Mouse (Mus musculus) limb, embryonic 12.5 days (tissue): Measurements from ENCODE around the gene Gzme. TPM values are rescaled to one million over a fixed set of nuclear protein-coding genes. Genes with fewer than 3 reads are reported as not detected.

ENCODE experiments used
- ATAC-seq: fragments of 200-750 bp; cut with Nextera tagmentation; 2 replicates; pipeline ENCODE4 v1.8.0; 2017; ENCODE audit warnings: low read depth, moderate TSS enrichment; ENCODE audit not compliant: insufficient number of reproducible peaks, insufficient read depth, low FRiP score, low TSS enrichment
- H3K27ac ChIP-seq: fragments of 300-500 bp; sonication (generic); 2 replicates; pipeline ENCODE4 v1.5.1; 2016; ENCODE audit warnings: mild to moderate bottlenecking, moderate library complexity
- H3K27me3 ChIP-seq: fragments of 300-500 bp; sonication (generic); 2 replicates; pipeline ENCODE4 v1.6.1; 2016; ENCODE audit warnings: mild to moderate bottlenecking, moderate library complexity
- H3K36me3 ChIP-seq: fragments of 300-500 bp; sonication (generic); 2 replicates; pipeline ENCODE4 v1.6.1; 2016; ENCODE audit warnings: mild to moderate bottlenecking, moderate library complexity
- H3K4me1 ChIP-seq: fragments of 300-500 bp; sonication (generic); replicated peaks from 2 replicates; pipeline ENCODE4 v1.6.1; 2016
- H3K4me2 ChIP-seq: fragments of 300-500 bp; sonication (generic); 2 replicates; pipeline ENCODE4 v1.6.1; 2016; ENCODE audit warnings: mild to moderate bottlenecking, moderate library complexity
- H3K4me3 ChIP-seq: fragments of 300-500 bp; sonication (generic); replicated peaks from 2 replicates; pipeline ENCODE4 v1.5.1; 2016; ENCODE audit warnings: mild to moderate bottlenecking
- H3K9ac ChIP-seq: fragments of 300-500 bp; sonication (generic); replicated peaks from 2 replicates; pipeline ENCODE4 v1.6.1; 2016; ENCODE audit warnings: mild to moderate bottlenecking, moderate library complexity
- H3K9me3 ChIP-seq: fragments of 300-500 bp; sonication (generic); 2 replicates; pipeline ENCODE4 v1.6.1; 2016; ENCODE audit warnings: mild to moderate bottlenecking, moderate library complexity
- WGBS: fragments of 180-500 bp; shearing (Covaris S2); methylation state at CpG from one replicate; pipeline ENCODE4 v1.1.7; 2016; 5-methylcytosine and 5-hydroxymethylcytosine counted together
- microRNA-seq: library from miRNA; unstranded; fragments of <30 nt; microRNA quantifications from one replicate; pipeline ENCODE4, GENCODE M21; 2017
- polyA plus RNA-seq: library from polyadenylated mRNA; unstranded; fragments of >200 nt; fragmentation: Nextera tagmentation; extraction: Ambion mirVana; gene quantifications from 2 replicates; pipeline ENCODE4 v1.2.1, GENCODE M21; 2016

Gene Gzme
- polyA plus RNA-seq, 1 experiment from 2014 or later: not detected

GRCm38 (mm10) chr14:56105016-56105415 lies 15.4 kb downstream of the Gzme start:
- 88% methylated on average over 5 of the region's 5 CpGs for WGBS
- no peaks in the 10 kb centered on the region for H3K36me3 ChIP-seq
- H3K4me1 ChIP-seq: no peaks in the 10 kb centered on the region
- no peak overlapping the region for H3K27ac ChIP-seq
- H3K9me3 ChIP-seq: no peaks in the 10 kb centered on the region
- H3K4me2 ChIP-seq: no peak overlapping the region
- H3K9ac ChIP-seq: no peak overlapping the region
- ATAC-seq: no peak
- H3K27me3 ChIP-seq: no peaks in the 10 kb centered on the region
- H3K4me3 ChIP-seq: no peak overlapping the region

- ATAC-seq: no peak
- no peak overlapping the region for H3K27ac ChIP-seq
- H3K9ac ChIP-seq: no peak overlapping the region
- no peak overlapping the region for H3K4me2 ChIP-seq
- no peaks in the 10 kb centered on the region for H3K9me3 ChIP-seq
- no peaks in the 10 kb centered on the region for H3K36me3 ChIP-seq
- H3K27me3 ChIP-seq: no peaks in the 10 kb centered on the region
- H3K4me1 ChIP-seq: no peaks in the 10 kb centered on the region
- 82% methylated on average over 3 of the region's 3 CpGs for WGBS
- H3K4me3 ChIP-seq: no peak overlapping the region
These were observed 17.0 kb downstream of the Gzme start for GRCm38 (mm10) chr14:56103452-56103851.

- WGBS: 78% methylated on average over 10 of the region's 10 CpGs
- H3K9me3 ChIP-seq: no peaks in the 10 kb centered on the region
- no peak for ATAC-seq
These were observed 18.0 kb downstream of the Gzme start, which contains the start of gene Ctsg for GRCm38 (mm10) chr14:56102386-56102785. Gene Ctsg, minus strand, starts transcription at chr14:56102574.

GRCm38 (mm10) chr14:56098940-56099339 lies 21.5 kb downstream of the Gzme start:
- no peak for ATAC-seq
- H3K9me3 ChIP-seq: no peaks in the 10 kb centered on the region
- H3K27me3 ChIP-seq: no peaks in the 10 kb centered on the region
- no peak overlapping the region for H3K9ac ChIP-seq
- H3K36me3 ChIP-seq: no peaks in the 10 kb centered on the region
- no peak overlapping the region for H3K27ac ChIP-seq
- H3K4me3 ChIP-seq: no peak overlapping the region
- H3K4me2 ChIP-seq: no peak overlapping the region
- H3K4me1 ChIP-seq: no peaks in the 10 kb centered on the region
- 76% methylated on average over 4 of the region's 4 CpGs for WGBS

More at GRCm38 (mm10) chr14:56102386-56102785, 18.0 kb downstream of the Gzme start, which contains the start of gene Ctsg:
- Histone ChIP-seq H3K4me1 (no peaks in the 10 kb centered on the region), H3K9ac (no peak within 1 kb of the TSS), H3K27ac (no peak within 1 kb of the TSS), H3K27me3 (no peaks in the 10 kb centered on the region), H3K36me3 (no peaks in the 10 kb centered on the region), H3K4me2 (no peak within 1 kb of the TSS), H3K4me3 (no peak within 1 kb of the TSS)

GRCm38 (mm10) chr14:56097597-56097996 lies 22.8 kb downstream of the Gzme start:
- H3K9me3 ChIP-seq: no peaks in the 10 kb centered on the region
- no peak overlapping the region for H3K4me3 ChIP-seq
- H3K4me2 ChIP-seq: no peak overlapping the region
- H3K27ac ChIP-seq: no peak overlapping the region
- no peaks in the 10 kb centered on the region for H3K4me1 ChIP-seq
- 83% methylated on average over 1 of the region's 1 CpGs for WGBS
- no peaks in the 10 kb centered on the region for H3K27me3 ChIP-seq
- H3K9ac ChIP-seq: no peak overlapping the region
- ATAC-seq: no peak
- H3K36me3 ChIP-seq: no peaks in the 10 kb centered on the region

- no peak overlapping the region for H3K27ac ChIP-seq
- H3K4me3 ChIP-seq: no peak overlapping the region
- no peaks in the 10 kb centered on the region for H3K9me3 ChIP-seq
- 82% methylated on average over 2 of the region's 2 CpGs for WGBS
- no peak overlapping the region for H3K4me2 ChIP-seq
- no peaks in the 10 kb centered on the region for H3K4me1 ChIP-seq
- no peaks in the 10 kb centered on the region for H3K36me3 ChIP-seq
- H3K27me3 ChIP-seq: no peaks in the 10 kb centered on the region
- no peak overlapping the region for H3K9ac ChIP-seq
- ATAC-seq: no peak
These were observed 27.1 kb downstream of the Gzme start for GRCm38 (mm10) chr14:56093353-56093752.

- H3K27ac ChIP-seq: no peak overlapping the region
- H3K9me3 ChIP-seq: no peaks in the 10 kb centered on the region
- H3K27me3 ChIP-seq: no peaks in the 10 kb centered on the region
- H3K4me2 ChIP-seq: no peak overlapping the region
- no peak overlapping the region for H3K9ac ChIP-seq
- H3K4me1 ChIP-seq: no peaks in the 10 kb centered on the region
- H3K36me3 ChIP-seq: no peaks in the 10 kb centered on the region
- 70% methylated on average over 3 of the region's 3 CpGs for WGBS
- ATAC-seq: no peak
- H3K4me3 ChIP-seq: no peak overlapping the region
These were observed 33.7 kb downstream of the Gzme start for GRCm38 (mm10) chr14:56086711-56087110.

- 98% methylated on average over 2 of the region's 2 CpGs for WGBS
- no peaks in the 10 kb centered on the region for H3K9me3 ChIP-seq
- H3K4me2 ChIP-seq: no peak within 1 kb of the TSS
- H3K4me1 ChIP-seq: no peaks in the 10 kb centered on the region
- ATAC-seq: no peak
- H3K9ac ChIP-seq: no peak within 1 kb of the TSS
- H3K27ac ChIP-seq: no peak within 1 kb of the TSS
- no peaks in the 10 kb centered on the region for H3K27me3 ChIP-seq
- H3K36me3 ChIP-seq: no peaks in the 10 kb centered on the region
- no peak within 1 kb of the TSS for H3K4me3 ChIP-seq
These were observed 35.3 kb downstream of the Gzme start, which contains the start of gene Mcpt8 for GRCm38 (mm10) chr14:56085167-56085566. Gene Mcpt8, minus strand, starts transcription at chr14:56085273.

GRCm38 (mm10) chr14:56082016-56082415 lies 38.4 kb downstream of the Gzme start:
- WGBS: 88% methylated on average over 4 of the region's 4 CpGs
- H3K27me3 ChIP-seq: no peaks in the 10 kb centered on the region
- no peaks in the 10 kb centered on the region for H3K36me3 ChIP-seq
- H3K4me3 ChIP-seq: no peak overlapping the region
- no peak for ATAC-seq
- no peak overlapping the region for H3K4me2 ChIP-seq
- H3K27ac ChIP-seq: no peak overlapping the region
- no peak overlapping the region for H3K9ac ChIP-seq
- H3K9me3 ChIP-seq: no peaks in the 10 kb centered on the region
- H3K4me1 ChIP-seq: no peaks in the 10 kb centered on the region

Small RNAs within 50 kb of the gene (microRNA-seq; reads per million reads assigned to microRNA genes)
- gene Mir6949: not detected

Other genes with a start within 250 kb of the Gzme start
- 0.20 and 0.21 TPM in 2 replicates for gene Cbln3, start 236.2 kb downstream of the Gzme start, polyA plus RNA-seq
- 36.9 and 38.8 TPM in 2 replicates for gene Khnyn, start 235.7 kb downstream of the Gzme start, polyA plus RNA-seq
- 81.7 and 86.3 TPM in 2 replicates for gene Sdr39u1, start 220.3 kb downstream of the Gzme start, polyA plus RNA-seq
- 0.20 and 0.45 TPM in 2 replicates for gene Cma1, start 175.9 kb downstream of the Gzme start, polyA plus RNA-seq
- not detected in 2 replicates for gene Cma2, start 169.6 kb downstream of the Gzme start, polyA plus RNA-seq
- not detected in 2 replicates for gene Mcpt1, start 102.7 kb downstream of the Gzme start, polyA plus RNA-seq
- not detected in 2 replicates for gene Mcpt9, start 90.1 kb downstream of the Gzme start, polyA plus RNA-seq
- not detected in 2 replicates for gene Mcpt2, start 78.6 kb downstream of the Gzme start, polyA plus RNA-seq
- not detected in 2 replicates for gene Mcpt4, start 58.3 kb downstream of the Gzme start, polyA plus RNA-seq
- gene Mcpt8, start 35.4 kb downstream of the Gzme start, polyA plus RNA-seq: not detected in 2 replicates
- gene Ctsg, start 18.1 kb downstream of the Gzme start, polyA plus RNA-seq: not detected in 2 replicates
- gene Gzmd, start 12.0 kb upstream of the Gzme start, polyA plus RNA-seq: not detected in 2 replicates
- not detected in 2 replicates for gene Gzmg, start 39.0 kb upstream of the Gzme start, polyA plus RNA-seq
- gene Gzmn, start 54.0 kb upstream of the Gzme start, polyA plus RNA-seq: not detected in 2 replicates
- not detected in 2 replicates for gene Gzmf, start 90.8 kb upstream of the Gzme start, polyA plus RNA-seq
- 0.41 TPM in 1 of 2 replicates, not detected in the other for gene Gzmc, start 114.0 kb upstream of the Gzme start, polyA plus RNA-seq
- gene Gzmb, start 141.6 kb upstream of the Gzme start, polyA plus RNA-seq: 0.14 and 0.44 TPM in 2 replicates
- not detected in 2 replicates for gene Atp12a, start 244.4 kb upstream of the Gzme start, polyA plus RNA-seq